Mouse (Mus musculus): ENCODE data around the gene 2310003L06Rik.
A peak's percentile ranks its signal among the peaks of the same experiment; 100 is the strongest.

2310003L06Rik gene

DNA sequence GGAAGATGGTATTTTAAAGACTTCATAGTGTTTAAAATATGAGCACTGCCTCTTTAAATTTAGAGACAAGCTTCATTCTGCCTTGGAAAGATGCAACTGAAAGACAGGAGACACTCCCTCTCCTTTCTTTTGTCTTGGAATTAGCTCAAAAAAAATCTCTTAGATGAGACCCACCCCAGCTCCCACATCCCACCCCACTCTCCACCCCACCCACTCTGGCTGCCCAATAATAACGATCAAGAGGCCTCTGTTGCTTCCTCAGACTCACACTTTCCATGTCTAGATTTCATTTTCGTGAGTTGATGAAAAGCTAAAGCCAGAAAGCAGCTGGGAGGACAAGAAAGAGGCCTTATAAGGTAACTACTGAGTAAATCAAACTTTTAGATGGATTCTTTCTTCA lies at the start of gene 2310003L06Rik, which contains the start of gene Gm28434:
Gene 2310003L06Rik (plus strand): TSS at position 259 of the 400 bp plus-strand sequence.
Gene Gm28434 (plus strand): TSS at position 317 of the 400 bp plus-strand sequence.
- DNase-seq (ENCODE audit: low spot score), result no peak

DNA sequence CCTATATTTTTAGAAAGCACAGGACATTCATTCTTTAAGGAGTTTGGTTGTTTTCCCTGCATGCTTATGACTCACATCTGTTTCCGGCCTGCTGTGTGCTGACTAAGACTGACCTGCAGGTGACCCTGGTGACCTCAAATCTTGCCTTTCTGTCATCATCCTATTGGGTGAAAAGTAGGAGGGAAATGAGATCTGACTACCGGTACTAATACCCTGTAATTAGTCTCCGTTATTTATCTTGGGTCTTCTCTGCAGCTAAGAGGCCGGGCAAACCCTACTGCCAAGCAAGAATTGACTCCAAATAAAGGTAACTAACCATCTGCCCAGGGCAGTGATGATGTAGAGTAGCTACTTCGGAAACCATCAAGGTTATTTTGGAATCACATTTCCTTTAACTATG lies 43.9 kb upstream of the 2310003L06Rik start, which contains the start of gene Csn3:
Gene Csn3 (plus strand): TSS at position 208 of the 400 bp plus-strand sequence.
- no peak for DNase-seq (ENCODE audit: low spot score)

DNA sequence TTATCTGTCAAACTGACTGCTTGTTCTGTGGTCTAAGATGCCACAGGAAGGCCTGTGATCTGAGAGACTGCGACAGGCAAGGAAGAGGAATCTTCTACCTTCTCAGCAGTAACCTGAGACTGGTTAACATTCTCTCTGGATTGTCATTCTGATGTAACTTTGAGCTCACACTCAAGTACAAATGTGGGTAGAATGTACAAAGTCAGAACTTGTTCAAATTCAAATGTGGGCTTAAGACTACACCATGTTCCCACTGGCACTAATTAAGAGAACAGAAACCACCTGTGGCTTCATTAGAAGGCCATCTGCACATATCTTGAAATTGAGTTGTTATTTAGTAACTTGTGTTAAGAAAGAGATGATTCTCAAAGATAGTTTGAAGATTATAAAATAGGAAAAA lies 37.7 kb upstream of the 2310003L06Rik start:
- no peak for DNase-seq (ENCODE audit: low spot score)

DNA sequence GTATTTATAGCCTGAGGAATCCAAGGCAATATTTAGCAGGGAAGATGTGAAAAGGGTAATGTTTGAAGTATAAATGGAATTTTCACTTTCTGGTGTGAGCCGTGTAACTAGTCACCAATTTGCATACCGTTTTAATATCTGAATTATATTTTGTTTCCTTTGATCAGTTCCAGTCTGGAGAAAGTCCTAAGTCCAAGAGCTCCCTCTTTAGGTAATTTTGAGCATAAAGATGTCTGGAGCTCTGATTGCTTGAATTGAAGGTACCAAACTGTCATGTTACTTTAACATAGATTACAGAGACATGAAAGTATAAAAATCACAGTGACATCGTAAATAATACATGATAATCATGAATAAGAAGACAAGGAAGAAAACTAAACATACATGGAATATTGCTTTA lies 28.5 kb upstream of the 2310003L06Rik start:
- peak; percentile 37 for DNase-seq (ENCODE audit: low spot score)

DNA sequence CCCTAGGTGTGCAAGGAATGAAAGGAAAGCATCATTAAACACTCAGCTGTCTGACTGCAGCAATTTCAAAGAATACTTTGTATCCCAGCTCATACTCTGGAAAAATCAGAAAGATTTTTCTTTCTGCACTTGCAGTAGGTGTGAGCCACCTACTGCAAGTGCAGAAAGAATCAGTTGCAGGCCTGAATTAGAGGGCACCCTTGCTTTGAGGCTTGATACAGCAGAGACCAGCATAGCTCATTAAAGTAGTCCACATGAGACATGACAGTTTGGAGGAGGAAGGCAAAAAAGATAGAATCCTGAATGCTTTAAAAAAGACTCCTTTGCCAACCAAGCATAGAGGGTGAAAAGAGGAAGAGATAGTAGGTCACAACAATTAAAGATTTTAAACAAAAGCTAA lies 26.7 kb upstream of the 2310003L06Rik start:
- DNase-seq (ENCODE audit: low spot score), result no peak

DNA sequence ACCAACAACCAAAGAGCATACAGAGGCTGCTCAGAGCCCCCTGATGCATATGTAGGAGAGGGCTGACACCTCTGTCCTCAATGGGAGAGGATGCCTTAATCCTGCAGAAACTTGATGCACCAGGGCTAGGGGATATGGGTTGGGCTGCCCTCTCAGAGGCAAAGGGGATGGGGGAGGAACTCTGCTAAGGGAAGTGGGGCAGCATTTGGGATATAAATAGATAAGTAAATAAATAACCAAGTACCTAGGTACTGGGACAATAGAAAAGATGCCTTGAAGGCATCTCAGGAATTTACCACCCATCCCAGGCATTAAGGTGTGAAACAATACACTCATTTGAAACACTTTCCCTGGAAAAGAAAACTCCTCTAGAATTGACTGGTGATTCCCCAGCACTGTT lies 17.4 kb upstream of the 2310003L06Rik start:
- no peak for DNase-seq (ENCODE audit: low spot score)

DNA sequence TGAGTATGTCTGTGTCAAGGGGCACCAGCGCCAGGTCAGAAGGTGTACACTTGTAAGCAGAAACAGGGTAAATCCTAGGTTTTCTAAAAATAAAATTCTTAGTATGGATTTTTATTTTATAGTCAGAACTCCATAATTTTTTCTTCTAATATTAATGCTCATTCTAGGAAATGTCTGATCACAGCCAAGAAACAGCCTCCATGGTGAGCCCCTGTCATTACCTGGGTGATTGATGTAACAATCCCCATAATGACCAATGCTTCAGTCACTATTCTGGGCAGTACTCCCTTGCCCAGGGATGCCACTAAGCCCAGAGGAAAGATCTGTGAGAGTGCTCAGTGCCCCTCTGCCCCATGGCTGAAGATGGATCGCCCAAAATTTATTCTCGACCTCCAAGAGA lies 9.9 kb downstream of the 2310003L06Rik start, which contains the start of gene Cabs1:
Gene Cabs1 (plus strand): TSS at position 301 of the 400 bp plus-strand sequence.
- DNase-seq (ENCODE audit: low spot score), result no peak

DNA sequence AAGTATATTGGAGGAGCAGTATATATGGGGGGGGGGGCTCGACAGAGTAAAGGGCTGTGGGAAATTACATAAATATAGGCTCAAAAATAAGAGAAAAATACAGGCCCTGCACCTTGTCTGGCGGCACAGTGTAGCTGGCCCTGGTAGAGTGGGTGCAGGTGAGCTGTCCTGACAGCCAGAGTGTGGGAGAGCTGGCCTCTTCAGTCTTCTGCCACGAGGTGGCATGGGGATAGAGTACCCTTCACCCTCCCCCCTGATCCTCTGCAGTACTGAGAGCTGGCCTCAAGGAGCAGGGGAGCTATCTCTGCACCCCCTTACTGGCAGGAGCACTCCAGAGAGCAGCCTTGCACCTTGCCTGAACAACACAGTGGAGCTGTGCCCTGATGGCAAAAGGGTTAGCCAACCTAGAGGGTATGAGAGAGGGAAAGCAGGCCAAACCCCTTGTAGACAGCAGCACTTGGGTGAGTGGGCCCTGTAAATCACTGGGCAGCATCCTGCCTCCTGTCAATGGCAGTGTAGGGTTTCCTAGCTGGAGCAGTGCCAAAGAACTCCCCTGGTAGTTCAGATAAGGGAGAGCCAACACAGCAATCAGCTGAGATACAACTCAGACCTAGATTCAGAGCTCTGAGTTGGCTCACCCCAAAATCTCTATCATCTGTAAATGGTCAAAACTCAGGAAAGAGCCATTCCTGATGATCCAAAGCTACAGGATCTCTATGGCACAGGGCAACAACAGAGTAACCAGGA lies 13.4 kb downstream of the 2310003L06Rik start:
- no peak for DNase-seq (ENCODE audit: low spot score)

DNA sequence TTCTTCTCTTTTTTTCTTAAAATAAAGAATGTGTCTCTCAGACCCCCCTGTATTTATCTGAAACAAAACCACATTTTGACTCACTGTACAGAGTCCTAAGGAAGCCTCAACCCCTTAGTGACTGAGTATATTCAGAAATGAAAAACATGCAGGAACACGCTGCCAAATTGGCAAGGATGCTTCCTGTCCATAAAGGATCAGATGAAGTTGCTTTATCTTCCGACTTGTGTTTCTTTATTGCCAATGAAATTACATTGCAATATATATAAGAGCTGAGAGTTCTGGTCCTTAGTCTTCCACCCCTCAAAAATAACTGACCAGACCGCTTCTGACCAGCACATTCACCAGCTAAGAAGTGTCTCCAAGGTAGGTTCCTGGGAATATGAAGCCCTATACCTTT lies 33.0 kb downstream of the 2310003L06Rik start, which contains the start of gene Smr3a:
Gene Smr3a (plus strand): TSS at position 301 of the 400 bp plus-strand sequence.
- no peak for DNase-seq (ENCODE audit: low spot score)

DNA sequence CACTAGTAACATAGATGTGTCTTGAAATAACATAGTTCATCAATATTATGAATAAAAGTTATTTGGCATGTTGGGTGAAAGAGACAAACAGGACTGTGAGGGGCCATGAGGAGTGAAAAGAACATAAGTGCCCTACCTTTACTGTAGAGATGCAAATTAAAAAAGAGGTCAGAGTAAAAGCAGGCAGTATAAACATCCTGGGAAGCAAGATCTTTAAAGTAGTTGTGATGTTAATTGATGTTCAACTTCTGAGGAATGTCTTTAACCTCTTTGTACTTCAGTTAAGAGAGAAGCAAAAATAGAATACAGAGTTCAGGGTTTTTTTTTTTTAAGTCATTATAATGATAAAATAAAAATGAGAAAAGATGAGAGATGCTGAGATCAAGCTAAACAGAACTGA lies 36.0 kb downstream of the 2310003L06Rik start:
- DNase-seq (ENCODE audit: low spot score), result no peak
